Mouse (Mus musculus): ENCODE measurements around the gene Inpp5k. TPM values are rescaled to one million over a fixed set of nuclear protein-coding genes. Genes with fewer than 3 reads are reported as not detected.

Inpp5k gene
- total and polyA plus RNA-seq, 3 experiments: 26.0 to 56.7 (median 40.2) TPM

DNA sequence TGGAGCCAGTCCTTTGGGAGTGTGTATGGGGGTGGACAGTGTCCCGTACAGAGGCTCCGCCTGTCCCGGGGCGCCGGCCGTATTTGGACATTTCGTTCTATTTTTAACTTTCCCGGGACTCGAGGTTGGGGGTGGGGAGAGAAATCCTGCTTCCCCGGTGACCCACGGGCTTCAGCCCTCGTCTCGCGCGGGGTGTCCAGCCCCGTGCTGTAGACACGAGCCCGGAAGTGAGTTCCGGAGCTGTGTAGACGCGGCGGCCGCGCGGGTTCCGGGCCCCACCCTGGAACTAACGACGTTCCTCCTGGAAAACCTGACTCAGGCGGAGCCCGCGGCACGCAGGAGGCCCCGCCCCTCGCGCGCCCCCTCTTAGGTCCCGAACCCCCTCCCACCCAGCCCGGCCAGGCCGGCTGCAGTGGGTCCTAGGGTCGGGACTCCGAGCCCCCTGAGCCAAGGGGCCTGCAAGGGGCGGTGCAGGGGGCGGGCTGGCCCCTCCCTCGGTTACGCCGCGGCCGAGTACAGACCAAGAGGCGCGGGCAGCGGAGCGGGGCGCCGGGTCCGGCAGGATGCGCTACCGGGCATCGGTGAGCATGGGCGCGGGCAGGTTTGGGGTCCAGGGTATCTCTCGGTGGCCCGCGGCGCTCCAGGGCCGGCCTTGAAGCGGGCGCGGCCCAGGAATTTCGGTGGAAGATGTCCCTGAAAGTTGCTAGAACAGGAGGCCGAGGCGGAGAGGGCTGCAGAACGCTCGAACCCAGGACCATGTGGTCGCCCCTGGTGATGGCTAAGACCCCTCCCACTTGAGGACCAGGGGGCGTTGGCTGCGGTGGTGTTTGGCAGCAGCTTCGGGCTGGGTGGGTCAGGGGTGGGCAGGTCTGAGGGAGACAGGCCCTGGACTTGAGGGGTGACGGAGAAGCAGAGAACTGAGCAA lies 25.1 kb downstream of the Inpp5k start:
- Histone ChIP-seq H3K27me3 (ENCODE audit: insufficient read depth, low read length) (no peaks in the 10 kb centered on the region), H3K36me3 (replicated peaks) (peaks cover 42% of the 10 kb centered on the region), H3K9me3 (replicated peaks) (no peaks in the 10 kb centered on the region), H3K4me1 (ENCODE audit: insufficient read depth, low read depth, low read length) (peaks cover 68% of the 10 kb centered on the region), H3K4me3 (ENCODE audit: low read depth, low read length) (peak overlapping the region; percentile 80)
- ATAC-seq (ENCODE audit: extremely low read depth, insufficient number of reproducible peaks, low FRiP score, poor library complexity, severe bottlenecking): no peak
- TF ChIP-seq TAL1 (conservative IDR thresholded peaks at IDR 0.05; ENCODE audit: low read depth, low read length) (no peak), CTCF (IDR thresholded peaks at IDR 0.05; ENCODE audit: low read depth, low read length) (no peak), POLR2AphosphoS5 (IDR thresholded peaks at IDR 0.05; ENCODE audit: insufficient replicate concordance, low read depth, low read length) (no peak), GATA2 (IDR thresholded peaks at IDR 0.05; ENCODE audit: borderline replicate concordance, low read depth, low read length) (no peak), GATA1 (IDR thresholded peaks at IDR 0.05; ENCODE audit: borderline replicate concordance, low read length) (no peak)
- peak; percentile 63 for DNase-seq (ENCODE audit: low spot score)

DNA sequence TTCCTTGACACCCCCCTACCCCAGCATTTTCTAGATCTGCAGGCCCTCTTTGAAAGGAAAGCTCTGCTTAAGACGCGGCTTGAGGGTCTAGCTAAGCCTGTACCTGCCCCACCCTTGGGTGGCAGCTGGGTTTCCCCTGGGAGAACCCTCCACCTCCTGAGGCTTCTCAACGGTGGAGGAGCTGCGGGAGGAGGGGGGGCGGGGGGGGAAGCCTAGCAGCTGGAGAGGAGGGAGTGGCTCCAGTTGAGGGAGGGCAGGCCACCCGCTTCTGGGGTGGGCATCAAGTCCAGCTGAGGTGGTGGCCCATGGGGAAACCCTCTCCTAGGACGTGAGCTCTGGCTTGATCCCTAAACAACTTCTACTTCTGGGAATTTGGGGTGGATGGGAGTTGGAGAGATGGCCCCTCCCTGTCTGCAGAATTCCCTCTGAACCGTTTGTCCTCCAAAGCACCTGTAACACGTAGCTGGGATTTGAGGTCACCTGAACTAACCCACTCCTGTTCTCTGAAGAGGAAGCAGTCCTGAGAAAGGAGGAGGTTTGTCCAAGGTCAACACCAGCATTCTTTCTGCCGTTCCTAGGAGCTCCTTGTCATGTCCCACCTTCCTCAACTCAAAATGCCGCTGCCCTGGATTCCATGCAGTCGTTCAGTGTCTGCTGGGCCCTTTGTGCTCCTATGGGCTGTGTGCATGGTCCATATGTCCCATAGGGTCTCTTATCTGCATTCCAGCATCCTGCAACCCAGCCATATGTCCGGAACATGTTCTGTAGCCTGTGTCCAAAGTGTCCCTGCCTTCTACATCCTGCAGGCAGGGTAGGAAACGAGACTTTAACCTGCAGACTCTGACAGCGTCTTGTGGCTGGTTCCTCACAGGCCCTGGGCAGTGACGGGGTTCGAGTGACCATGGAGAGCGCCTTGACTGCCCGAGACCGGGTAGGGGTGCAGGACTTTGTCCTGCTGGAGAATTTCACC lies 26.1 kb downstream of the Inpp5k start:
- ATAC-seq (ENCODE audit: extremely low read depth, insufficient number of reproducible peaks, low FRiP score, poor library complexity, severe bottlenecking) (no peak), DNase-seq (ENCODE audit: low spot score) (peak; percentile 35)
- Histone ChIP-seq H3K27me3 (ENCODE audit: insufficient read depth, low read length) (no peaks in the 10 kb centered on the region), H3K36me3 (replicated peaks) (peaks cover 52% of the 10 kb centered on the region), H3K9me3 (replicated peaks) (no peaks in the 10 kb centered on the region), H3K4me3 (ENCODE audit: low read depth, low read length) (peak overlapping the region; percentile 80), H3K4me1 (ENCODE audit: insufficient read depth, low read depth, low read length) (peaks cover 63% of the 10 kb centered on the region)
- TF ChIP-seq GATA2 (IDR thresholded peaks at IDR 0.05; ENCODE audit: borderline replicate concordance, low read depth, low read length): no peak
- no peak for TF ChIP-seq CTCF (IDR thresholded peaks at IDR 0.05; ENCODE audit: low read depth, low read length)
- TF ChIP-seq TAL1 (conservative IDR thresholded peaks at IDR 0.05; ENCODE audit: low read depth, low read length): no peak

DNA sequence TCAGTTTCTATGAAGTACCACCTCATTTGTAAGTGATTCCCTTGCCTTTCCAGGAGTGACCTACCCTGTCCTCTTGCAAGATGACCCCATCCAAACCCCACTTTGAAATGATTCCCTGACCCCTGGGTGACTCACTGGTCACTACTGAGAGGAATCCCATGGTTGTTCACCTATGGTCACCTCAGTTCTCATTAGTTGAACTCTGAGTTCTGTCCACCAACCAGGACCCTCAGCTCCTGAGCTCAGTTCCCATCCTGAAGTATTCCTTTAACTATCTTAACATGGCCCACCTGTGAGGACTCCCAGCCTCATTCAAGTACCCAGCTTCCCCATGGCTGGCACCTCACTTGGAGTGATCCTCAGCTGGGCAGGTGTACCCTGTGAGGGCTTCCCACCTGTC lies 27.1 kb downstream of the Inpp5k start:
- no peak overlapping the region for H3K4me3 ChIP-seq (ENCODE audit: low read depth, low read length)
- DNase-seq (ENCODE audit: low spot score): no peak
- TF ChIP-seq CTCF (IDR thresholded peaks at IDR 0.05; ENCODE audit: low read depth, low read length): no peak
- no peak for TF ChIP-seq GATA2 (IDR thresholded peaks at IDR 0.05; ENCODE audit: borderline replicate concordance, low read depth, low read length)
- no peak for TF ChIP-seq POLR2AphosphoS5 (IDR thresholded peaks at IDR 0.05; ENCODE audit: insufficient replicate concordance, low read depth, low read length)
- no peak for TF ChIP-seq TAL1 (conservative IDR thresholded peaks at IDR 0.05; ENCODE audit: low read depth, low read length)
- no peak for TF ChIP-seq GATA1 (IDR thresholded peaks at IDR 0.05; ENCODE audit: borderline replicate concordance, low read length)
- ATAC-seq (ENCODE audit: extremely low read depth, insufficient number of reproducible peaks, low FRiP score, poor library complexity, severe bottlenecking): no peak
- H3K36me3 ChIP-seq (replicated peaks): peaks cover 61% of the 10 kb centered on the region
- H3K27me3 ChIP-seq (ENCODE audit: insufficient read depth, low read length): no peaks in the 10 kb centered on the region
- H3K4me1 ChIP-seq (ENCODE audit: insufficient read depth, low read depth, low read length): peaks cover 55% of the 10 kb centered on the region
- H3K9me3 ChIP-seq (replicated peaks): no peaks in the 10 kb centered on the region

DNA sequence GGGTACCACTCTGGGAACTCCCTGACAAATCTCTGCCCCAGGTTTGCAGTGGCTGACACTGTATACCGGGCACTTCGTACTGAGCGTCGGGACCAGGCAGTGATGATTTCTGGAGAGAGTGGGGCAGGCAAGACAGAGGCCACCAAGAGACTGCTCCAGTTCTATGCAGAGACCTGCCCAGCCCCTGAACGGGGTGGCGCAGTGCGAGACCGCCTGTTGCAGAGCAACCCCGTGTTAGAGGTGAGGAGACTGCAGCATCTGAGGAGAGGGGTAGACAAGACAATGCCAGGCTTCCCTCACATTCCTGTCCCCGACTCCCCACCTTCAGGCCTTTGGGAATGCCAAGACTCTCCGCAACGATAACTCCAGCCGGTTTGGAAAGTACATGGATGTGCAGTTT lies 27.5 kb downstream of the Inpp5k start:
- no peak for TF ChIP-seq GATA2 (IDR thresholded peaks at IDR 0.05; ENCODE audit: borderline replicate concordance, low read depth, low read length)
- no peak for TF ChIP-seq TAL1 (conservative IDR thresholded peaks at IDR 0.05; ENCODE audit: low read depth, low read length)
- TF ChIP-seq GATA1 (IDR thresholded peaks at IDR 0.05; ENCODE audit: borderline replicate concordance, low read length): no peak
- no peak for TF ChIP-seq POLR2AphosphoS5 (IDR thresholded peaks at IDR 0.05; ENCODE audit: insufficient replicate concordance, low read depth, low read length)
- TF ChIP-seq CTCF (IDR thresholded peaks at IDR 0.05; ENCODE audit: low read depth, low read length): no peak
- no peak overlapping the region for H3K4me3 ChIP-seq (ENCODE audit: low read depth, low read length)
- DNase-seq (ENCODE audit: low spot score) (no peak), ATAC-seq (ENCODE audit: extremely low read depth, insufficient number of reproducible peaks, low FRiP score, poor library complexity, severe bottlenecking) (no peak)
- peaks cover 65% of the 10 kb centered on the region for H3K36me3 ChIP-seq (replicated peaks)
- H3K4me1 ChIP-seq (ENCODE audit: insufficient read depth, low read depth, low read length): peaks cover 50% of the 10 kb centered on the region
- no peaks in the 10 kb centered on the region for H3K9me3 ChIP-seq (replicated peaks)
- H3K27me3 ChIP-seq (ENCODE audit: insufficient read depth, low read length): no peaks in the 10 kb centered on the region

DNA sequence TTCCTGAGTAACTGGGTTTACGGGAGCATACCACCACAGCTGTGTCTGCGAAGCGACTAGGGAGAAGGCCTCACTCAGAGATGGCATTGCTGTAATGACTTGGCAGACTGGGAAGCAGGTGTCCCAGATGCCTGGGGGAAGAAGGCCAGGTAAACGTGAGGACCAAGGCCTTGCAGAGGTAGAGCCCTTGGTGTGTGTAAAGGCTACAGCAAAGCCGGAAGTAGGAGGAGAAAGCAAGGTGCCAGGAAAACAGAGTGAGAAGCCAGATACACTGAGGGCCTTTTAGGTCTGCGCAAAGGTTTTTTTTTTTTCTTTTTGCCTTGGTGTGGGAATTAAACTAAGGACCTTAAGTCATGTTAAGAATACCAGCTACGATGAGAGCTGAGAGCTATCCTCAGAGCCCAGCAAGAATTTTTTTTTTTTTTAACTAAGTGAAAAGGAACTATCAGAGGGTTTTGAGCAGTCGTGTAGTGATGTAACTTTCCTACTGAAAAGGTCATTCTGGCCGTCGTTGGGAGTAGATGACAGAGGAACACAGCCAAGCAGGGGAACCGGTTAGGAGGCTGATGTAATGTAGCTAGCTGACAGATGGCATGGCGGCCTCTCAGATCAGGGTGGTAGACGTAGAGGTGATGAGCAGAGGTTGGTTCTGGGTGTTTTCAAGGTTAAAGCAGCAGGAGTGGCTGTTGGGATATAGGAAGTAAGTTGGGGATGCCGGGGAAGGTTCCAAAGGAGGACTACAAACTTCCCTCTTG lies 28.4 kb downstream of the Inpp5k start:
- Histone ChIP-seq H3K4me1 (ENCODE audit: insufficient read depth, low read depth, low read length) (peaks cover 43% of the 10 kb centered on the region), H3K4me3 (ENCODE audit: low read depth, low read length) (no peak overlapping the region), H3K9me3 (replicated peaks) (no peaks in the 10 kb centered on the region), H3K36me3 (replicated peaks) (peaks cover 71% of the 10 kb centered on the region), H3K27me3 (ENCODE audit: insufficient read depth, low read length) (no peaks in the 10 kb centered on the region)
- TF ChIP-seq GATA2 (IDR thresholded peaks at IDR 0.05; ENCODE audit: borderline replicate concordance, low read depth, low read length) (no peak), CTCF (IDR thresholded peaks at IDR 0.05; ENCODE audit: low read depth, low read length) (no peak), GATA1 (IDR thresholded peaks at IDR 0.05; ENCODE audit: borderline replicate concordance, low read length) (no peak), POLR2AphosphoS5 (IDR thresholded peaks at IDR 0.05; ENCODE audit: insufficient replicate concordance, low read depth, low read length) (no peak), TAL1 (conservative IDR thresholded peaks at IDR 0.05; ENCODE audit: low read depth, low read length) (no peak)
- no peak for ATAC-seq (ENCODE audit: extremely low read depth, insufficient number of reproducible peaks, low FRiP score, poor library complexity, severe bottlenecking)
- no peak for DNase-seq (ENCODE audit: low spot score)

All from G1E (cell line).